Mouse (Mus musculus) lung, adult 2 months (tissue): ENCODE measurements around the gene Mamld1.

Experiments used
- CTCF ChIP-seq: fragments of 200-500 bp; IDR thresholded peaks from 2 replicates; pipeline ENCODE4 v1.5.1; 2011; ENCODE audit warnings: mild to moderate bottlenecking, low read length, control low read depth; ENCODE audit not compliant: insufficient read depth
- POLR2A ChIP-seq: fragments of 200-500 bp; IDR thresholded peaks from 2 replicates; pipeline ENCODE4 v1.6.1; 2011; ENCODE audit warnings: low read depth, mild to moderate bottlenecking, control low read depth, low read length, borderline replicate concordance; ENCODE audit errors: extremely low read depth

GRCm38 (mm10) chrX:71150551-71151001 lies 100.5 kb downstream of the Mamld1 start:
- no peak for TF ChIP-seq CTCF
- no peak for TF ChIP-seq POLR2A
